Mouse (Mus musculus): ENCODE data around the gene C1qb. TPM values are rescaled to one million over a fixed set of nuclear protein-coding genes. Genes with fewer than 3 reads are reported as not detected.

The C1qb gene
- polyA plus RNA-seq (2017; shearing (Covaris generic)) = 0.92 TPM

GRCm38 (mm10) chr4:136886101-136886500 is at the start of gene C1qb:
C1qb (minus strand) TSS chr4:136886187.

GRCm38 (mm10) chr4:136898637-136899036 is 12.7 kb upstream of the C1qb start, which contains the start of gene C1qa:
C1qa (minus strand) TSS chr4:136898803.

GRCm38 (mm10) chr4:136892811-136893210 is 6.8 kb upstream of the C1qb start, which contains the start of gene C1qc:
C1qc (minus strand) TSS chr4:136893065.

GRCm38 (mm10) chr4:136835621-136836386 is 50.2 kb downstream of the C1qb start, which contains the start of gene Ephb2:
Ephb2 (minus strand) TSS chr4:136835988.

Other genes starting within 250 kb of the C1qb start
- gene Ephb2, start 50.2 kb downstream of the C1qb start, polyA plus RNA-seq (2017; shearing (Covaris generic)) = not detected
- gene C1qc, start 6.9 kb upstream of the C1qb start, polyA plus RNA-seq (2017; shearing (Covaris generic)) = 0.74 TPM
- gene C1qa, start 12.6 kb upstream of the C1qb start, polyA plus RNA-seq (2017; shearing (Covaris generic)) = 0.61 TPM
- not detected for gene Epha8, start 70.6 kb upstream of the C1qb start, polyA plus RNA-seq (2017; shearing (Covaris generic))
- 7.4 TPM for gene Zbtb40, start 162.6 kb upstream of the C1qb start, polyA plus RNA-seq (2017; shearing (Covaris generic))